Mouse (Mus musculus) heart, postnatal 36 days (tissue): ENCODE measurements at regions not wholly inside any gene's neighbourhood (a gene's known extent, or its start where the extent isn't known, plus 50 kb on each side); places are given as distances from the start of the nearest gene placed in this dataset.

Source experiments
- DNase-seq, 2 experiments: peaks; one replicate each; pipeline ENCODE4 v3.0.0; 2021 to 2022
- intact Hi-C: fragments of 180-260 bp; cut with DNase I; formaldehyde crosslinking; loops from one replicate; pipeline ENCODE4 v1.15.1; 2025

GRCm38 (mm10) chr4:82161818-82162217, 543.7 kb downstream of the Nfib start:
- intact Hi-C loops = no loop called here

GRCm38 (mm10) chr4:82161232-82161631, 544.3 kb downstream of the Nfib start:
- no peak for DNase-seq
- intact Hi-C loops = no loop called here

More at GRCm38 (mm10) chr4:82161818-82162217, 543.7 kb downstream of the Nfib start:
- no peak for DNase-seq

- intact Hi-C loops = no loop called here
- no peak for DNase-seq
Observed at GRCm38 (mm10) chr4:82160233-82160632, 545.3 kb downstream of the Nfib start.

GRCm38 (mm10) chr4:82155642-82156320, 549.8 kb downstream of the Nfib start:
- no peak for DNase-seq
- intact Hi-C loops = no loop called here

- DNase-seq = no peak
- intact Hi-C loops = no loop called here
Observed at GRCm38 (mm10) chr4:82154021-82154555, 551.5 kb downstream of the Nfib start.

- DNase-seq = no peak
- intact Hi-C loops = no loop called here
Observed at GRCm38 (mm10) chr4:82153604-82154003, 551.9 kb downstream of the Nfib start.

- intact Hi-C loops = no loop called here
- no peak for DNase-seq
Observed at GRCm38 (mm10) chr4:82149957-82150356, 555.6 kb downstream of the Nfib start.

- no peak for DNase-seq
- intact Hi-C loops = no loop called here
Observed at GRCm38 (mm10) chr4:82148129-82149064, 557.2 kb downstream of the Nfib start.

GRCm38 (mm10) chr4:82142391-82142790, 563.2 kb downstream of the Nfib start:
- no peak for DNase-seq
- intact Hi-C loops = no loop called here

- no peak for DNase-seq
Observed at GRCm38 (mm10) chr4:82139806-82140205, 565.7 kb downstream of the Nfib start.

GRCm38 (mm10) chr4:82139016-82139415, 566.5 kb downstream of the Nfib start:
- DNase-seq = no peak
- intact Hi-C loops = no loop called here

More at GRCm38 (mm10) chr4:82139806-82140205, 565.7 kb downstream of the Nfib start:
- intact Hi-C loops = loop anchor here (2.0 kb wide), 1 partner anchor 47 kb away; no protein-coding TSS in a partner anchor

GRCm38 (mm10) chr4:82132851-82133250, 572.7 kb downstream of the Nfib start:
- no peak for DNase-seq

GRCm38 (mm10) chr4:82132326-82132725, 573.2 kb downstream of the Nfib start:
- no peak for DNase-seq

More at GRCm38 (mm10) chr4:82132851-82133250, 572.7 kb downstream of the Nfib start:
- intact Hi-C loops = loop anchor here (5.0 kb wide), 4 partner anchors 66 to 556 kb away; no protein-coding TSS in a partner anchor

GRCm38 (mm10) chr4:82129471-82129870, 576.1 kb downstream of the Nfib start:
- DNase-seq = no peak
- intact Hi-C loops = no loop called here

More at GRCm38 (mm10) chr4:82132326-82132725, 573.2 kb downstream of the Nfib start:
- intact Hi-C loops = loop anchor here (5.0 kb wide), 4 partner anchors 65 to 555 kb away; no protein-coding TSS in a partner anchor

GRCm38 (mm10) chr4:82123733-82124132, 581.8 kb downstream of the Nfib start:
- no peak for DNase-seq
- intact Hi-C loops = no loop called here

GRCm38 (mm10) chr4:82123101-82123500, 582.4 kb downstream of the Nfib start:
- intact Hi-C loops = no loop called here
- no peak for DNase-seq

- peak in 1 of 2 experiments; percentile 8 for DNase-seq
- intact Hi-C loops = no loop called here
Observed at GRCm38 (mm10) chr4:82120796-82121195, 584.8 kb downstream of the Nfib start.

- intact Hi-C loops = no loop called here
Observed at GRCm38 (mm10) chr4:82120326-82120725, 585.2 kb downstream of the Nfib start.

GRCm38 (mm10) chr4:82101837-82102236, 603.7 kb downstream of the Nfib start:
- no peak for DNase-seq
- intact Hi-C loops = no loop called here

More at GRCm38 (mm10) chr4:82120326-82120725, 585.2 kb downstream of the Nfib start:
- no peak for DNase-seq

- intact Hi-C loops = no loop called here
- DNase-seq = no peak
Observed at GRCm38 (mm10) chr4:82099970-82100368, 605.6 kb downstream of the Nfib start.
